Mouse (Mus musculus): ENCODE measurements around the gene Pard3.

DNA sequence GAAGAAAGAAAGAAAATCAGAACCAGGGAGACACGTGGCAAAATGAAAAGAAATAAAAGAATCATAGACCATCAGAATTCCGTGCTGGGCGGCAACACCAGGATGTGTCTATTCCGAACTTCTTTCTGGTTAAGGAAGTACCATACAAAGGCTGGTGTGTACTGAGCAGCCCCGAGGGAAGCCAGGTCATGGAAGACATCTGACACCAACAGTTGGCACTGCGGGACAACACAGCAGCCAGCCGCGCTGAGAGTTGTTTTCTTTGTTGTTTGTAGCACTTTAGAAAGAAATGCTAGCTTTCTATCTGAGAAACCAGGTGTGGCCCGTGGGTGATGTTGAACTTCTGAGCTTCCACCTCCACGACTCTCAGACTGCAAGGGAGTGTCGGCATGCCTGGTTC, 274.5 kb downstream of the Pard3 start:
- no peak for TF ChIP-seq POLR2A (IDR thresholded peaks at IDR 0.05; ENCODE audit: borderline replicate concordance, insufficient read depth, low read length)
- no peak for TF ChIP-seq CTCF (IDR thresholded peaks at IDR 0.05; ENCODE audit: borderline replicate concordance, insufficient read depth, low read depth, low read length)

Data from cerebellum, adult 2 months (tissue).